Mouse (Mus musculus) midbrain, embryonic 11.5 days (tissue): ENCODE measurements around the gene Camsap2. TPM values are rescaled to one million over a fixed set of nuclear protein-coding genes. Genes with fewer than 3 reads are reported as not detected.

Source experiments
- polyA plus RNA-seq: library from polyadenylated mRNA; unstranded; fragments of >200 nt; fragmentation: Nextera tagmentation; extraction: Ambion mirVana; gene quantifications from 2 replicates; pipeline ENCODE4 v1.2.1, GENCODE M21; 2014

Camsap2 gene
- polyA plus RNA-seq, 1 experiment from 2014 or later = 32.7 TPM

Other genes with a start within 250 kb of the Camsap2 start
- 11.9 and 12.9 TPM in 2 replicates for gene Kif21b, start 214.7 kb downstream of the Camsap2 start, polyA plus RNA-seq
- gene Mroh3, start 133.3 kb downstream of the Camsap2 start, polyA plus RNA-seq = 0.73 and 0.75 TPM in 2 replicates
- gene Inava, start 111.8 kb downstream of the Camsap2 start, polyA plus RNA-seq = 10.8 and 12.7 TPM in 2 replicates
- not detected in 2 replicates for gene Gpr25, start 85.2 kb downstream of the Camsap2 start, polyA plus RNA-seq
- 20.3 and 20.5 TPM in 2 replicates for gene Ddx59, start 69.2 kb upstream of the Camsap2 start, polyA plus RNA-seq
- gene Kif14, start 120.2 kb upstream of the Camsap2 start, polyA plus RNA-seq = 7.4 and 8.0 TPM in 2 replicates